Mouse (Mus musculus) cortical plate, adult 2 months (tissue): ENCODE results near the gene Gal3st2.

Experiments
- CTCF ChIP-seq: fragments of 200-500 bp; IDR thresholded peaks from 2 replicates; pipeline ENCODE4 v1.5.1; 2011; ENCODE audit warnings: mild to moderate bottlenecking, control low read depth, low read length; ENCODE audit not compliant: insufficient read depth; ENCODE audit errors: extremely low read depth
- POLR2A ChIP-seq: fragments of 200-500 bp; IDR thresholded peaks from 2 replicates; pipeline ENCODE4 v1.6.1; 2011; ENCODE audit warnings: mild to moderate bottlenecking, low read length, control low read depth; ENCODE audit not compliant: insufficient read depth; ENCODE audit errors: extremely low read depth

- TF ChIP-seq CTCF: no peak
- no peak for TF ChIP-seq POLR2A
Observed at GRCm38 (mm10) chr1:93857370-93857769, 3.7 kb upstream of the Gal3st2 start.
